Mouse (Mus musculus) myocyte (in vitro differentiated cells): ENCODE data around the gene Bub3.

Experiments
- MAX ChIP-seq: IDR thresholded peaks from one replicate; pipeline ENCODE4 v1.6.1; 2011; ENCODE audit warnings: low read depth, mild to moderate bottlenecking, control low read depth
- POLR2A ChIP-seq: IDR thresholded peaks from one replicate; pipeline ENCODE4 v1.6.1; 2011; ENCODE audit warnings: low read depth, mild to moderate bottlenecking, control low read depth, moderate library complexity; ENCODE audit not compliant: insufficient read length

GRCm38 (mm10) chr7:131603186-131603585 is 43.2 kb downstream of the Bub3 start:
- TF ChIP-seq MAX (no peak), POLR2A (no peak)
